Mouse (Mus musculus): ENCODE data around the gene Zfp385b. TPM values are rescaled to one million over a fixed set of nuclear protein-coding genes. Genes with fewer than 3 reads are reported as not detected.

Zfp385b gene
- polyA plus RNA-seq, 1 experiment from 2014 or later: 2.5 TPM

DNA sequence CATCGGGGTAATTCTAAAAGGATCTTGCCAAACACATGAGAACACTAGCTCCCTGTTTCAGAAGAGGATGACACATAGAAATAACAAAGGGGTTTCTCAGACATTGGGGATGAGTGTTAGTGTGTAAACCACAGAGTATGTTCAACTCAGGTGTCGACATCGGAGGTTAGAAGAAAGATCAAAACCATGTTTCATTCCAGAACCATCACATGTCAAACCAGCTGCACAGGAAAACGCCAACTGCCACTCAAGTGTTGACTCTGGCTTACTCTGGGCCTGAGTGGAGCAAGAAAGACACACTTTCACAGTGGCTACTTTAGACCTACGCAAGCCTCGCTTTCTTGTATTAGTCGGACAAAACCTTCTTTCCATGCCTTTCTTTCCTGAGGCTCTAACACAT is 74.2 kb downstream of the Zfp385b start:
- Histone ChIP-seq H3K9ac (ENCODE audit: low read depth, low read length) (no peak overlapping the region), H3K4me1 (replicated peaks; ENCODE audit: control insufficient read depth, insufficient read depth, low read length) (no peaks in the 10 kb centered on the region), H3K4me3 (ENCODE audit: low read depth, low read length) (no peak overlapping the region), H3K27me3 (ENCODE audit: control insufficient read depth, insufficient read depth, low read length) (no peaks in the 10 kb centered on the region), H3K27ac (ENCODE audit: low read depth, low read length) (no peak overlapping the region), H3K4me2 (replicated peaks; ENCODE audit: low read depth, low read length) (no peak overlapping the region), H3K36me3 (ENCODE audit: control insufficient read depth, insufficient read depth, low read length) (no peaks in the 10 kb centered on the region), H3K9me3 (ENCODE audit: control insufficient read depth, low read length) (no peaks in the 10 kb centered on the region)
- WGBS: 94% methylated on average over 7 of the region's 7 CpGs
- ATAC-seq (ENCODE audit: low FRiP score) (no peak), DNase-seq (ENCODE audit: low spot score) (no peak)

DNA sequence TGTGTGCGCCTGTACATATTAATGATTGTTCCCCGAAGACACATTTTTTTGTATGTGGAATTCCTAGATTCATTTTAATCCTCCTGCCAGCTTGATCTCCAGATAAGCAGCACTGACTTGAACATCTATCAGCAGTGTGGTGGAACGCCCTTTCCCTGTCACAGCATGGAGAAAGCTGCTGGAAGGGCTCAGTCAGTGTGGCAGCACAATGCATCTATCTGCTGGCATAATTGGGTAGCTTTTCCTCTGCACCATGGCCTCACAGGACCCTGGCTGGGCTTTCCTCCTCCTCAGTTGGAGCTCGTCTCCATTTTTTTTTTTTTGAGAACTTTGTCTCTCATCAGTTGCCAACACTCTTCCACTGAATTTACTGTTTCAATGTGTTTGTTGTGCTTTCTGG is 77.1 kb downstream of the Zfp385b start:
- Histone ChIP-seq H3K27me3 (ENCODE audit: control insufficient read depth, insufficient read depth, low read length) (no peaks in the 10 kb centered on the region), H3K9ac (ENCODE audit: low read depth, low read length) (no peak overlapping the region), H3K27ac (ENCODE audit: low read depth, low read length) (no peak overlapping the region), H3K9me3 (ENCODE audit: control insufficient read depth, low read length) (no peaks in the 10 kb centered on the region), H3K4me2 (replicated peaks; ENCODE audit: low read depth, low read length) (no peak overlapping the region), H3K4me3 (ENCODE audit: low read depth, low read length) (no peak overlapping the region), H3K36me3 (ENCODE audit: control insufficient read depth, insufficient read depth, low read length) (no peaks in the 10 kb centered on the region), H3K4me1 (replicated peaks; ENCODE audit: control insufficient read depth, insufficient read depth, low read length) (no peaks in the 10 kb centered on the region)
- WGBS: 83% methylated on average over 4 of the region's 4 CpGs
- no peak for DNase-seq (ENCODE audit: low spot score)
- ATAC-seq (ENCODE audit: low FRiP score): no peak

DNA sequence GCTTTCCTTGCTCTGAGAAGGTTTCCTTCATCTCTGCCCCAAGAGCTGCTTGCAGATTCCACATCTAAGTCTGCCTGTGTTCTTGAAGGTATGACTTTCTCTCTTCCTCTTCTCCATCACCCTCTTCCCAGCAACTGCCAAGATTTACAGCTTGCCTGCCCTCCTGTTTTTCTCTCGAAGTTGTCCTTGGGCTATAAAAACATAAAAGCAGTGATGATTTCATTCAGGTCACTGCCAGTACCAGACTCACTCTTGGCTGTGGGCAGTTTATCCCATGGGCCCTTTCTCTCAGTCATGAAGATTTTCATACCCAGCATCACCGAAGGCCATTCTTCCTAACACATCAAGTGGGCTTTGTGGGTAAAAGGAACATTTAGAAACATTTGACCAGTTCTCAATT is 89.2 kb downstream of the Zfp385b start:
- Histone ChIP-seq H3K4me2 (replicated peaks; ENCODE audit: low read depth, low read length) (no peak overlapping the region), H3K27ac (ENCODE audit: low read depth, low read length) (no peak overlapping the region), H3K4me3 (ENCODE audit: low read depth, low read length) (no peak overlapping the region), H3K9ac (ENCODE audit: low read depth, low read length) (no peak overlapping the region), H3K4me1 (replicated peaks; ENCODE audit: control insufficient read depth, insufficient read depth, low read length) (no peaks in the 10 kb centered on the region), H3K9me3 (ENCODE audit: control insufficient read depth, low read length) (no peaks in the 10 kb centered on the region), H3K36me3 (ENCODE audit: control insufficient read depth, insufficient read depth, low read length) (no peaks in the 10 kb centered on the region), H3K27me3 (ENCODE audit: control insufficient read depth, insufficient read depth, low read length) (no peaks in the 10 kb centered on the region)
- WGBS: 81% methylated on average over 2 of the region's 2 CpGs
- ATAC-seq (ENCODE audit: low FRiP score): no peak
- no peak for DNase-seq (ENCODE audit: low spot score)

DNA sequence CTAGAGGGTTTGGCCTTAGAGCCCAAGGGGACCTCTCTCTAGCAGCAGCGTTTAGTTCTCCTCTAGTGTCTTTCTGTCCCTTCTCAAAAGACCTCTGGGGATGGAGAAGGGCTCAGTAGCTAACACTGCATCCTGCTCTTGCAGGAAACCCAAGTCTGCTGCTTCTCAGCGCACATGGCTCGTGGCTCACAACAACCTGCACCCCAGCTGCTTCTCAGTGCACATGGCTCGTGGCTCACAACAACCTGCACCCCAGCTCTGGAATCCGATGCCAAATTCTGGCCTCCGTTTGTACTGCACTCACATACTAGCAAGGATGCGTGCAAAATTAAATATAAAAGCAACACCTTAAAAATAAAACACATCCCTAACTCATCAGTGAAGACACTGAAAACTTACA is 92.6 kb downstream of the Zfp385b start:
- Histone ChIP-seq H3K27me3 (ENCODE audit: control insufficient read depth, insufficient read depth, low read length) (no peaks in the 10 kb centered on the region), H3K9ac (ENCODE audit: low read depth, low read length) (no peak overlapping the region), H3K4me1 (replicated peaks; ENCODE audit: control insufficient read depth, insufficient read depth, low read length) (no peaks in the 10 kb centered on the region), H3K4me2 (replicated peaks; ENCODE audit: low read depth, low read length) (no peak overlapping the region), H3K36me3 (ENCODE audit: control insufficient read depth, insufficient read depth, low read length) (no peaks in the 10 kb centered on the region), H3K9me3 (ENCODE audit: control insufficient read depth, low read length) (no peaks in the 10 kb centered on the region), H3K27ac (ENCODE audit: low read depth, low read length) (no peak overlapping the region), H3K4me3 (ENCODE audit: low read depth, low read length) (no peak overlapping the region)
- WGBS: 87% methylated on average over 7 of the region's 7 CpGs
- no peak for DNase-seq (ENCODE audit: low spot score)
- ATAC-seq (ENCODE audit: low FRiP score): no peak

DNA sequence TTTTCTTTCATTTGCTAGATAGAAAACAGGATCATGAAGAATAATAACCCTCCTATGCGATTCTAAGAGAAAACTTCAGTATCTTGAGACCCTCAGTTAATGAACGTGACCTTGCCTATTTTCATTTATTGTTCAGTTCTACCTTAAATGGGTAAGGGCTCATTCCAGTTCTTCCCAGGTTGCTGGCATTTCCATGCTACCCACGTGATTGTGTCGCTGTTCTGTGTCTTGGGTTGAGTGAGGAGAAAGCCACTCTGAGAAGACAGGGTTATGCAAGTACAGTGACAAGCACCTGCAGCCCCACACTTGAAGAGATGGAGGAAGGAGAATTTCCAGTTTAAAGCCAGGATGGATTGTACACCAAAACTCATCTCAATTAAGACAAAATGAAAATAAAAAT is 98.6 kb downstream of the Zfp385b start:
- H3K36me3 ChIP-seq (ENCODE audit: control insufficient read depth, insufficient read depth, low read length): no peaks in the 10 kb centered on the region
- no peaks in the 10 kb centered on the region for H3K4me1 ChIP-seq (replicated peaks; ENCODE audit: control insufficient read depth, insufficient read depth, low read length)
- ATAC-seq (ENCODE audit: low FRiP score) (no peak), DNase-seq (ENCODE audit: low spot score) (no peak)
- H3K27me3 ChIP-seq (ENCODE audit: control insufficient read depth, insufficient read depth, low read length): no peaks in the 10 kb centered on the region
- H3K9ac ChIP-seq (ENCODE audit: low read depth, low read length): no peak overlapping the region
- WGBS: 89% methylated on average over 4 of the region's 4 CpGs
- no peak overlapping the region for H3K4me3 ChIP-seq (ENCODE audit: low read depth, low read length)
- H3K9me3 ChIP-seq (ENCODE audit: control insufficient read depth, low read length): no peaks in the 10 kb centered on the region
- H3K4me2 ChIP-seq (replicated peaks; ENCODE audit: low read depth, low read length): no peak overlapping the region
- H3K27ac ChIP-seq (ENCODE audit: low read depth, low read length): no peak overlapping the region

DNA sequence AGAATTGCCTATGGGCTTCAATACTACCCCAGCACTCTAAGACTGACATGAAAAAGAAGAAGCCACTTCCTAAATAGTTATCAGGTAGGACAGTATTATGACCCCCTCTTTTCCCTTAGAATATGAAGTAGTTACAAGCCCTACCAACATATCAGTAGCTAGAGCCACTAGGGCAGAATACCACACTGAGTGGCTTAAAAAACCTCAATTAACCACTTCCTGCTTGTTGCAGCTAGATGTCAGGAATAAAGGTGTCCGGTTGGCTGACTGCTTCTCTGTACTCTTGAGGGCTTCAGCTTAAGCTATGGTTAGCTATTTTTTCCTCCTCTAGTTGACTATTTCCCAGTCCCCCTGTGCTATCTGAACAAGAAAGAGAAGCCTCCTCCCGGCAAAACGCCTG is 103.1 kb downstream of the Zfp385b start:
- Histone ChIP-seq H3K4me2 (replicated peaks; ENCODE audit: low read depth, low read length) (no peak overlapping the region), H3K4me1 (replicated peaks; ENCODE audit: control insufficient read depth, insufficient read depth, low read length) (no peaks in the 10 kb centered on the region), H3K27ac (ENCODE audit: low read depth, low read length) (no peak overlapping the region), H3K4me3 (ENCODE audit: low read depth, low read length) (no peak overlapping the region), H3K36me3 (ENCODE audit: control insufficient read depth, insufficient read depth, low read length) (no peaks in the 10 kb centered on the region), H3K9me3 (ENCODE audit: control insufficient read depth, low read length) (no peaks in the 10 kb centered on the region), H3K9ac (ENCODE audit: low read depth, low read length) (no peak overlapping the region), H3K27me3 (ENCODE audit: control insufficient read depth, insufficient read depth, low read length) (no peaks in the 10 kb centered on the region)
- DNase-seq (ENCODE audit: low spot score): no peak
- 87% methylated on average over 3 of the region's 3 CpGs for WGBS
- no peak for ATAC-seq (ENCODE audit: low FRiP score)

DNA sequence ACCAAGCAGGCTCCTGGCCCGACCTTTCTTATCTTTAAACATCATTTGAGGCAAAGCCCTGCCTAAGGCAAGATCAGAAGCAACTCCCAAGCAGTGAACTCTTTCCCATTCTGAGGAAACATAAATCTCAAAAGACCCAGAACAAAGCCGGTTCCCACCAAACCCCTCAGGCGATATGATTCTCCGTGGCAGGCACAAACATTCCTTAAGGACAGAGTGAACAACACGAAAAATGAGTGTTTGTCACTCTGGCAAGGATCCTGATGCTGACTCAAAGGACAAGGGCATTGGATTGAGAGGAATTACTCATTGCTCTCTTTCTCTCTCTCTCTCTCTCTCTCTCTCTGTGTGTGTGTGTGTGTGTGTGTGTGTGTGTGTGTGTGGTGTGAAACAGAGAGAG is 105.6 kb downstream of the Zfp385b start:
- Histone ChIP-seq H3K4me2 (replicated peaks; ENCODE audit: low read depth, low read length) (no peak overlapping the region), H3K9me3 (ENCODE audit: control insufficient read depth, low read length) (no peaks in the 10 kb centered on the region), H3K27me3 (ENCODE audit: control insufficient read depth, insufficient read depth, low read length) (no peaks in the 10 kb centered on the region), H3K4me3 (ENCODE audit: low read depth, low read length) (no peak overlapping the region), H3K27ac (ENCODE audit: low read depth, low read length) (no peak overlapping the region), H3K4me1 (replicated peaks; ENCODE audit: control insufficient read depth, insufficient read depth, low read length) (no peaks in the 10 kb centered on the region), H3K36me3 (ENCODE audit: control insufficient read depth, insufficient read depth, low read length) (no peaks in the 10 kb centered on the region), H3K9ac (ENCODE audit: low read depth, low read length) (no peak overlapping the region)
- ATAC-seq (ENCODE audit: low FRiP score) (no peak), DNase-seq (ENCODE audit: low spot score) (no peak)
- 76% methylated on average over 5 of the region's 5 CpGs for WGBS

DNA sequence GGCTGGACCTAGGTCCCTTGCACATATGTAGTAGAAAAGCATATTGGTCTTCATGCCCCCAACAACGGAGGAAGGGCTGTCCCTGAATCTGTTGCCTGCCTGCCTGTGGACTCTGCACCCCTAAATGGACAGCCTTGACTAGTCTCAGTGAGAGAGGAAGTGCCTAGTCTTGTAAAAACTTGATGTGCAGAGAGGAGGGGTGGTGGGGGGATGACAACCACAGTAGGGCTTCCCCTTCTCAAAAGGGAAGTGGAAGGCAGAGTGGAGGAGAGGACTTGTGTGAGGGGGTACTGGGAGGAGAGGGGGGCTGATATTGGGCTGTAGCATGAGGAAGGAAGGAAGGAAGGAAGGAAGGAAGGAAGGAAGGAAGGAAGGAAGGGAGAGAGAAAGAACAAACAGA is 107.7 kb downstream of the Zfp385b start:
- Histone ChIP-seq H3K9ac (ENCODE audit: low read depth, low read length) (no peak overlapping the region), H3K9me3 (ENCODE audit: control insufficient read depth, low read length) (no peaks in the 10 kb centered on the region), H3K36me3 (ENCODE audit: control insufficient read depth, insufficient read depth, low read length) (no peaks in the 10 kb centered on the region), H3K27ac (ENCODE audit: low read depth, low read length) (no peak overlapping the region), H3K4me3 (ENCODE audit: low read depth, low read length) (no peak overlapping the region), H3K4me1 (replicated peaks; ENCODE audit: control insufficient read depth, insufficient read depth, low read length) (no peaks in the 10 kb centered on the region), H3K27me3 (ENCODE audit: control insufficient read depth, insufficient read depth, low read length) (no peaks in the 10 kb centered on the region), H3K4me2 (replicated peaks; ENCODE audit: low read depth, low read length) (no peak overlapping the region)
- 73% methylated on average over 1 of the region's 1 CpGs for WGBS
- no peak for DNase-seq (ENCODE audit: low spot score)
- no peak for ATAC-seq (ENCODE audit: low FRiP score)

DNA sequence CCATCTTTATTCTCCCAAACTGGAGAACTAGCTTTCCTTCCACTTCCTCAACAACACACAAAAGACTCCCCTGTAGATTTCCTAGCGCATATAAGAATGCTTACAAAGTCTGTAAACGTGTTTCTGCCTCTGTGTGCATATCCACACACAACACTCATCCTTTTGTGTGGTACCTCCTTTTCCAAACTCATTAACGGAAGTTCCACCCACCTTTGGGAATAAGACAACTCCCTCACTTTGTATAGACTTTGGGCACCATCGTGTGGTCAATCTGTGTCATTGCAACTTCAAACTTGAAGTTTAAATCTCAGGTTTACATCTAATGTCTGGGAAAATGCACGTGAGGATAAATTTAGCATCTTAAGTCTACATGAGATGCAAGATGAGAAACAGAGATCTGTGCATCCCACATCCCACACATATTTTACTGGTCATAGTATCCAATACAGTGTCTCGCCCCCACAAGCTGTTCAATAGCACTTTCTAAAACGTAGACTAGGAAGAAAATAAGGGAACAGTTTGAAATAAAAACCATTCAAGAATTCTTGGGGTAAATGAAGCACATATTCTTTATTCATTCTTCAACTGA is 110.1 kb downstream of the Zfp385b start:
- DNase-seq (ENCODE audit: low spot score) (peak; percentile 72), ATAC-seq (ENCODE audit: low FRiP score) (peak; percentile 60; the same call in 1 of the 2 replicates)
- no peaks in the 10 kb centered on the region for H3K9me3 ChIP-seq (ENCODE audit: control insufficient read depth, low read length)
- 28% methylated on average over 7 of the region's 7 CpGs for WGBS
- no peak overlapping the region for H3K27ac ChIP-seq (ENCODE audit: low read depth, low read length)
- no peak overlapping the region for H3K9ac ChIP-seq (ENCODE audit: low read depth, low read length)
- H3K4me1 ChIP-seq (replicated peaks; ENCODE audit: control insufficient read depth, insufficient read depth, low read length): no peaks in the 10 kb centered on the region
- H3K4me3 ChIP-seq (ENCODE audit: low read depth, low read length): no peak overlapping the region
- no peak overlapping the region for H3K4me2 ChIP-seq (replicated peaks; ENCODE audit: low read depth, low read length)
- no peaks in the 10 kb centered on the region for H3K36me3 ChIP-seq (ENCODE audit: control insufficient read depth, insufficient read depth, low read length)
- H3K27me3 ChIP-seq (ENCODE audit: control insufficient read depth, insufficient read depth, low read length): no peaks in the 10 kb centered on the region
